Mouse (Mus musculus) liver, postnatal 0 days (tissue): ENCODE measurements around the gene Tm4sf20.

ENCODE experiments used
- CTCF ChIP-seq: sonication (generic); IDR thresholded peaks from 2 replicates; pipeline ENCODE4 v1.5.1; 2016; ENCODE audit warnings: antibody characterized with exemption, low read depth
- EP300 ChIP-seq: IDR thresholded peaks from 2 replicates; pipeline ENCODE4 v1.6.1; 2016; ENCODE audit warnings: antibody characterized with exemption, low read depth, mild to moderate bottlenecking

GRCm38 (mm10) chr1:82768269-82768668 lies at the start of gene Tm4sf20:
- TF ChIP-seq CTCF (no peak), EP300 (no peak)
